Mouse (Mus musculus) gastrocnemius, postnatal 10 days (tissue): ENCODE measurements around the gene Ppp1r36. TPM values are rescaled to one million over a fixed set of nuclear protein-coding genes. Genes with fewer than 3 reads are reported as not detected.
"Not testable (repeated sequence)": the region's sequence is repeated elsewhere in the genome, so short reads cannot be mapped to it uniquely, and the experiment has no call there.

ENCODE experiments used
- DNase-seq: peaks from one replicate; pipeline ENCODE4 v3.0.0; 2021; ENCODE audit warnings: mixed read lengths
- total RNA-seq, 2 experiments: library from RNA; stranded (reverse); gene quantifications; 2 replicates each; pipeline ENCODE4 v1.2.3; 2021

Ppp1r36 gene
- total RNA-seq, 2 experiments from 2014 or later = 0.34 to 0.38 TPM

GRCm38 (mm10) chr12:76448127-76448526, 30.8 kb downstream of the Ppp1r36 start:
- DNase-seq = no peak

GRCm38 (mm10) chr12:76452203-76452602, 34.9 kb downstream of the Ppp1r36 start:
- no peak for DNase-seq

GRCm38 (mm10) chr12:76458445-76458844, 41.1 kb downstream of the Ppp1r36 start:
- DNase-seq = not testable (repeated sequence)

- no peak for DNase-seq
Measured at GRCm38 (mm10) chr12:76459032-76459431, 41.7 kb downstream of the Ppp1r36 start.

GRCm38 (mm10) chr12:76463391-76463790, 46.1 kb downstream of the Ppp1r36 start:
- no peak for DNase-seq

GRCm38 (mm10) chr12:76464651-76465252, 47.4 kb downstream of the Ppp1r36 start:
- no peak for DNase-seq

- DNase-seq = peak; percentile 38
Measured at GRCm38 (mm10) chr12:76466651-76467050, 49.3 kb downstream of the Ppp1r36 start.

- DNase-seq = no peak
Measured at GRCm38 (mm10) chr12:76467256-76467655, 49.9 kb downstream of the Ppp1r36 start.

- DNase-seq = peak; percentile 77
Measured at GRCm38 (mm10) chr12:76472046-76472445, 54.7 kb downstream of the Ppp1r36 start.

- DNase-seq = no peak
Measured at GRCm38 (mm10) chr12:76473562-76474245, 56.4 kb downstream of the Ppp1r36 start.

GRCm38 (mm10) chr12:76474246-76474583, 56.9 kb downstream of the Ppp1r36 start:
- no peak for DNase-seq

- DNase-seq = no peak
Measured at GRCm38 (mm10) chr12:76474802-76475201, 57.5 kb downstream of the Ppp1r36 start.

- no peak for DNase-seq
Measured at GRCm38 (mm10) chr12:76476146-76476545, 58.8 kb downstream of the Ppp1r36 start.

- DNase-seq = no peak
Measured at GRCm38 (mm10) chr12:76478309-76479023, 61.1 kb downstream of the Ppp1r36 start.

GRCm38 (mm10) chr12:76479174-76479573, 61.8 kb downstream of the Ppp1r36 start:
- no peak for DNase-seq

- DNase-seq = no peak
Measured at GRCm38 (mm10) chr12:76479836-76480495, 62.6 kb downstream of the Ppp1r36 start.

- DNase-seq = no peak
Measured at GRCm38 (mm10) chr12:76482446-76482845, 65.1 kb downstream of the Ppp1r36 start.

GRCm38 (mm10) chr12:76482948-76483347, 65.6 kb downstream of the Ppp1r36 start:
- no peak for DNase-seq

- DNase-seq = no peak
Measured at GRCm38 (mm10) chr12:76484881-76485280, 67.5 kb downstream of the Ppp1r36 start.

- DNase-seq = no peak
Measured at GRCm38 (mm10) chr12:76485381-76485780, 68.0 kb downstream of the Ppp1r36 start.

- no peak for DNase-seq
Measured at GRCm38 (mm10) chr12:76486943-76487342, 69.6 kb downstream of the Ppp1r36 start.
